In the genomic region with DNA sequence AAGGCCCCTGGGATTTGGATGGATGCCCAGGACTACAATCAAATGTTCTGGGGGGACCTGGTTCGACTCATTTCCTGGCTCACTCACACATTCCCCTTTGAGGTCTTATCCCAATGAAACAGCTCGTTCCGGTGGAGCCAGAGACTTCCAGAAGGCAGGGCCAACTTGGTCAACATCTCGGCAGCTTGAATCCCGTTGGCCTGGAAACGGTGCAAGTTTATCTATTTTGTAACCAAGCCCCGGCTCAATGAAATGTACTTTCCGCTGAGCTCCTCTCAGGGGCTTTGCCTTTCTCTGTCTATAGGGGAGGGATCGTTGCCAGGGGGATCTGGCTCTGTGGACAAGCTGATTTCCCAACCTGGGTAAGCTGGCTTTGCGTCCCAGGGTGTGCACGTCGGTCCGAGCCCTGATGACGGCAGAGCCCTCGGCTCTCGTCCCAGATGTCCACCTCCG, we compare ENCODE assay signal across 8 mouse cellular contexts.
DNase-seq lines count a peak whose midpoint lies in the region; ATAC-seq and TF ChIP-seq lines count a peak whose summit lies in the region.

No protein-coding gene starts in this region.

- no peak overlapping the region for H3K27ac ChIP-seq in neural tube, embryonic 12.5 days
- H3K27ac ChIP-seq in liver, postnatal 0 days (ENCODE audit: low read depth), result peak overlapping the region; percentile 95

- H3K27me3 ChIP-seq in neural tube, embryonic 12.5 days (replicated peaks), result no peaks in the 10 kb centered on the region; the same call in 1 of the 2 replicates
- peaks cover 7% of the 10 kb centered on the region; the same call in 1 of the 2 replicates for H3K27me3 ChIP-seq in liver, postnatal 0 days (ENCODE audit: insufficient read depth, low read length)

- H3K4me2 ChIP-seq in neural tube, embryonic 12.5 days (replicated peaks), result no peak overlapping the region
- H3K4me2 ChIP-seq in liver, postnatal 0 days (ENCODE audit: low read depth, low read length), result 0 out of 2 replicates have a peak overlapping the region, but pooled peaks have one; percentile 64

- DNase-seq in adrenal gland, adult 2 months, result peak; percentile 66
- DNase-seq in adrenal gland, adult 18-20 months (ENCODE audit: low spot score in 2 of 2), result no peak
- DNase-seq in neural tube, embryonic 10.5 days (ENCODE audit: extremely low spot score, low spot score), result no peak
- peak; percentile 68 for DNase-seq in heart, postnatal 25 days (ENCODE audit: low spot score)
- peak; percentile 79 for DNase-seq in liver, postnatal 0 days
- DNase-seq in right cerebral cortex, postnatal 4 days, result peak; percentile 44
- no peak for DNase-seq in cerebellum, adult 9-10 months

- TF ChIP-seq EP300 in liver, postnatal 0 days (IDR thresholded peaks at IDR 0.05; ENCODE audit: low read depth), result peak; percentile 80

- H3K4me1 ChIP-seq in neural tube, embryonic 12.5 days, result peaks cover 50% of the 10 kb centered on the region
- H3K4me1 ChIP-seq in liver, postnatal 0 days (ENCODE audit: insufficient read depth), result peaks cover 25% of the 10 kb centered on the region

- intact Hi-C loops in heart, postnatal 25 days (cut with DNase I), result no loop called here

- WGBS in neural tube, embryonic 12.5 days, result 78% methylated on average over 17 of the region's 17 CpGs
- WGBS in liver, postnatal 0 days (ENCODE audit: insufficient replicate concordance), result 58% methylated on average over 17 of the region's 17 CpGs

- peak; percentile 19; the same call in 1 of the 2 replicates for ATAC-seq in neural tube, embryonic 12.5 days (ENCODE audit: low FRiP score, low read depth)
- peak; percentile 93 for ATAC-seq in liver, postnatal 0 days

- no peak overlapping the region for H3K9ac ChIP-seq in neural tube, embryonic 12.5 days
- no peak overlapping the region for H3K9ac ChIP-seq in liver, postnatal 0 days (replicated peaks)

- H3K36me3 ChIP-seq in neural tube, embryonic 12.5 days, result no peaks in the 10 kb centered on the region
- H3K36me3 ChIP-seq in liver, postnatal 0 days (replicated peaks; ENCODE audit: insufficient read depth, low read length), result no peaks in the 10 kb centered on the region

- H3K4me3 ChIP-seq in neural tube, embryonic 12.5 days, result no peak overlapping the region
- H3K4me3 ChIP-seq in liver, postnatal 0 days (ENCODE audit: low read depth, low read length), result no peak overlapping the region

- no peaks in the 10 kb centered on the region for H3K9me3 ChIP-seq in neural tube, embryonic 12.5 days
- no peaks in the 10 kb centered on the region for H3K9me3 ChIP-seq in liver, postnatal 0 days (ENCODE audit: low read length)

- TF ChIP-seq CTCF in liver, postnatal 0 days (IDR thresholded peaks at IDR 0.05; ENCODE audit: low read depth), result no peak

Comparison
In these comparisons a context has a peak if more than half of its experiments do, and no peak if none do; other contexts are left out.
1. DNase-seq: peak in adrenal gland, adult 2 months (single experiment), heart, postnatal 25 days (single experiment), liver, postnatal 0 days (single experiment) and right cerebral cortex, postnatal 4 days (single experiment); none in adrenal gland, adult 18-20 months (0 of 2), neural tube, embryonic 10.5 days (single experiment) and cerebellum, adult 9-10 months (single experiment).